In the genomic region with DNA sequence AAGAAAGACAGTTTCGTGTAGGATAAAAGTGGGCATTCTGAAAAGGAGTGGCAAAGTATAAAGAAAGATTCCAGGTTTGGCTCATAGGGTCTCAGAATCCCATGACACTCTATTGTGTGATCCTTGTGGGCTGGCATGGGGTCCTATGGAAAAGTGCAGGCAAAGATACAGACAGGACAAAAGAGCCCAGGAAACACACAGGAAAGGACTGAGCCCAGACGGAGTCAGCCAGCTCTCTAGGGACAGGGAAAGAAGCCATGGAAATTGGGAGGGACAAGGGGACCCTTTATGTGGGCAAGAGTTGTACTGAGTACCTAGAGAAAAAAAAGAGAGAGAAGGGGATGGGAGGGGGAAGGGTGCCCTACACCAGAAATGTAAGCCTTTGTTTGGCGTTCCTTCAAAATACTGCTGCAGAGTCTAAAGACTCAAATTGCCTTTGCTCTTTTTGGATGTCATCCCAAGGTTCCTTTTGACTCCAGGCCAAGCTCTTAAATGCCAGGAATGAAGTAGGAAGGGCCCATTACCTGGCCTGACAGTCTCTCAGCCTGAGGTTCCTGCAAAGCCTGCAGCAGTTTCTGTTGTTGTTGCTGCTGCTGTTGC, we compare ENCODE assay signal across 11 mouse cellular contexts.
DNase-seq lines count a peak whose midpoint lies in the region; ATAC-seq and TF ChIP-seq lines count a peak whose summit lies in the region.
"Had no signal": no experiment of that assay in that cellular context is flagged by ENCODE, and none has a peak within 500 bp of the region (broad histone marks: within the 10 kb centered on the region; RNA-seq: fewer than 3 reads in every experiment).

No protein-coding gene starts in this region.

- no peak for TF ChIP-seq EP300 in liver, postnatal 0 days (IDR thresholded peaks at IDR 0.05; ENCODE audit: low read depth)

- WGBS in forebrain, embryonic 14.5 days, result 34% methylated on average over 3 of the region's 3 CpGs
- WGBS in forebrain, embryonic 11.5 days, result 80% methylated on average over 3 of the region's 3 CpGs
- WGBS in midbrain, embryonic 11.5 days, result 87% methylated on average over 3 of the region's 3 CpGs
- 83% methylated on average over 3 of the region's 3 CpGs for WGBS in midbrain, embryonic 10.5 days
- 58% methylated on average over 3 of the region's 3 CpGs for WGBS in embryonic facial prominence, embryonic 14.5 days
- 71% methylated on average over 3 of the region's 3 CpGs for WGBS in midbrain, postnatal 0 days
- 83% methylated on average over 3 of the region's 3 CpGs for WGBS in liver, postnatal 0 days (ENCODE audit: insufficient replicate concordance)

- no peak for TF ChIP-seq CTCF in midbrain, postnatal 0 days (IDR thresholded peaks at IDR 0.05)
- no peak for TF ChIP-seq CTCF in liver, postnatal 0 days (IDR thresholded peaks at IDR 0.05; ENCODE audit: low read depth)

- DNase-seq in forebrain, embryonic 14.5 days (ENCODE audit: low spot score), result peak; percentile 71
- no peak for DNase-seq in forebrain, embryonic 11.5 days (ENCODE audit: low spot score)
- peak; percentile 72 for DNase-seq in midbrain, embryonic 11.5 days (ENCODE audit: low spot score, missing footprints)
- DNase-seq in midbrain, embryonic 10.5 days (ENCODE audit: low spot score), result no peak
- peak; percentile 93 for DNase-seq in embryonic facial prominence, embryonic 14.5 days (ENCODE audit: low spot score)
- DNase-seq in midbrain, postnatal 0 days (ENCODE audit: low spot score), result peak; percentile 30
- DNase-seq in liver, postnatal 0 days, result no peak
- no peak for DNase-seq in liver

- no peak overlapping the region for H3K4me2 ChIP-seq in forebrain, embryonic 14.5 days (ENCODE audit: low read length)
- H3K4me2 ChIP-seq in forebrain, embryonic 11.5 days (ENCODE audit: low read depth, low read length, severe bottlenecking), result no peak overlapping the region
- no peak overlapping the region for H3K4me2 ChIP-seq in midbrain, embryonic 11.5 days
- H3K4me2 ChIP-seq in embryonic facial prominence, embryonic 14.5 days (ENCODE audit: low read depth, low read length), result no peak overlapping the region
- no peak overlapping the region for H3K4me2 ChIP-seq in midbrain, postnatal 0 days (ENCODE audit: low read depth, low read length, poor library complexity, severe bottlenecking)
- H3K4me2 ChIP-seq in liver, postnatal 0 days (ENCODE audit: low read depth, low read length), result no peak overlapping the region
- H3K4me2 ChIP-seq: hindbrain, embryonic 15.5 days; limb, embryonic 12.5 days had no signal

- H3K27me3 ChIP-seq in forebrain, embryonic 14.5 days (replicated peaks; ENCODE audit: control insufficient read depth, insufficient read depth, low read length), result no peaks in the 10 kb centered on the region
- H3K27me3 ChIP-seq in forebrain, embryonic 11.5 days (ENCODE audit: control insufficient read depth, insufficient read depth, low read length), result no peaks in the 10 kb centered on the region
- no peaks in the 10 kb centered on the region for H3K27me3 ChIP-seq in midbrain, embryonic 11.5 days (ENCODE audit: control insufficient read depth, insufficient read depth, low read length)
- no peaks in the 10 kb centered on the region for H3K27me3 ChIP-seq in midbrain, embryonic 10.5 days (ENCODE audit: low read depth, poor library complexity, severe bottlenecking)
- H3K27me3 ChIP-seq in embryonic facial prominence, embryonic 14.5 days (replicated peaks; ENCODE audit: control insufficient read depth, insufficient read depth, low read length), result no peaks in the 10 kb centered on the region
- no peaks in the 10 kb centered on the region for H3K27me3 ChIP-seq in midbrain, postnatal 0 days (ENCODE audit: insufficient read depth, low read length)
- H3K27me3 ChIP-seq in liver, postnatal 0 days (ENCODE audit: insufficient read depth, low read length), result no peaks in the 10 kb centered on the region
- H3K27me3 ChIP-seq: hindbrain, embryonic 15.5 days; limb, embryonic 12.5 days had no signal

- H3K4me1 ChIP-seq in forebrain, embryonic 14.5 days (ENCODE audit: control insufficient read depth, insufficient read depth, low read length), result peaks cover 22% of the 10 kb centered on the region
- no peaks in the 10 kb centered on the region for H3K4me1 ChIP-seq in forebrain, embryonic 11.5 days (replicated peaks; ENCODE audit: control insufficient read depth, insufficient read depth, low read length)
- H3K4me1 ChIP-seq in midbrain, embryonic 11.5 days (ENCODE audit: control insufficient read depth, insufficient read depth, low read length), result no peaks in the 10 kb centered on the region
- H3K4me1 ChIP-seq in midbrain, embryonic 10.5 days, result no peaks in the 10 kb centered on the region
- H3K4me1 ChIP-seq in embryonic facial prominence, embryonic 14.5 days (ENCODE audit: control insufficient read depth, insufficient read depth, low read length), result peaks cover 14% of the 10 kb centered on the region
- peaks cover 2% of the 10 kb centered on the region; the same call in 1 of the 2 replicates for H3K4me1 ChIP-seq in midbrain, postnatal 0 days (ENCODE audit: insufficient read depth, low read length)
- no peaks in the 10 kb centered on the region for H3K4me1 ChIP-seq in liver, postnatal 0 days (ENCODE audit: insufficient read depth)

- no peaks in the 10 kb centered on the region for H3K36me3 ChIP-seq in forebrain, embryonic 14.5 days (ENCODE audit: control insufficient read depth, insufficient read depth, low read length)
- H3K36me3 ChIP-seq in forebrain, embryonic 11.5 days (ENCODE audit: control insufficient read depth, insufficient read depth, low read length), result no peaks in the 10 kb centered on the region
- H3K36me3 ChIP-seq in midbrain, embryonic 11.5 days (ENCODE audit: control insufficient read depth, insufficient read depth, low read length), result no peaks in the 10 kb centered on the region
- H3K36me3 ChIP-seq in midbrain, embryonic 10.5 days, result no peaks in the 10 kb centered on the region
- H3K36me3 ChIP-seq in embryonic facial prominence, embryonic 14.5 days (ENCODE audit: control insufficient read depth, insufficient read depth, low read length), result no peaks in the 10 kb centered on the region
- H3K36me3 ChIP-seq in midbrain, postnatal 0 days (ENCODE audit: insufficient read depth, low read length), result peaks cover 4% of the 10 kb centered on the region; the same call in 1 of the 2 replicates
- no peaks in the 10 kb centered on the region for H3K36me3 ChIP-seq in liver, postnatal 0 days (replicated peaks; ENCODE audit: insufficient read depth, low read length)
- H3K36me3 ChIP-seq: hindbrain, embryonic 15.5 days; limb, embryonic 12.5 days had no signal

- no peak overlapping the region for H3K9ac ChIP-seq in forebrain, embryonic 14.5 days (ENCODE audit: low read length)
- no peak overlapping the region for H3K9ac ChIP-seq in forebrain, embryonic 11.5 days (ENCODE audit: low read length)
- H3K9ac ChIP-seq in midbrain, embryonic 11.5 days (ENCODE audit: low read length), result no peak overlapping the region
- H3K9ac ChIP-seq in embryonic facial prominence, embryonic 14.5 days (ENCODE audit: low read depth, low read length), result no peak overlapping the region
- no peak overlapping the region for H3K9ac ChIP-seq in midbrain, postnatal 0 days (replicated peaks; ENCODE audit: low read length, poor library complexity, severe bottlenecking)
- H3K9ac ChIP-seq in liver, postnatal 0 days (replicated peaks), result no peak overlapping the region
- H3K9ac ChIP-seq: hindbrain, embryonic 15.5 days; limb, embryonic 12.5 days had no signal

- H3K9me3 ChIP-seq in forebrain, embryonic 14.5 days (replicated peaks; ENCODE audit: control insufficient read depth, low read length), result no peaks in the 10 kb centered on the region
- H3K9me3 ChIP-seq in forebrain, embryonic 11.5 days (ENCODE audit: control insufficient read depth, low read length), result no peaks in the 10 kb centered on the region
- H3K9me3 ChIP-seq in midbrain, embryonic 11.5 days (ENCODE audit: control insufficient read depth, low read length), result no peaks in the 10 kb centered on the region
- H3K9me3 ChIP-seq in midbrain, embryonic 10.5 days (replicated peaks), result no peaks in the 10 kb centered on the region
- no peaks in the 10 kb centered on the region for H3K9me3 ChIP-seq in embryonic facial prominence, embryonic 14.5 days (ENCODE audit: control insufficient read depth, low read length)
- H3K9me3 ChIP-seq in midbrain, postnatal 0 days (ENCODE audit: low read length), result no peaks in the 10 kb centered on the region
- H3K9me3 ChIP-seq in liver, postnatal 0 days (ENCODE audit: low read length), result no peaks in the 10 kb centered on the region
- H3K9me3 ChIP-seq: hindbrain, embryonic 15.5 days; limb, embryonic 12.5 days had no signal

- H3K4me3 ChIP-seq in forebrain, embryonic 14.5 days (ENCODE audit: low read depth, low read length), result no peak overlapping the region
- H3K4me3 ChIP-seq in forebrain, embryonic 11.5 days (ENCODE audit: low read depth, low read length), result no peak overlapping the region
- no peak overlapping the region for H3K4me3 ChIP-seq in midbrain, embryonic 11.5 days (ENCODE audit: low read depth, low read length)
- H3K4me3 ChIP-seq in midbrain, embryonic 10.5 days, result no peak overlapping the region
- no peak overlapping the region for H3K4me3 ChIP-seq in embryonic facial prominence, embryonic 14.5 days (ENCODE audit: low read depth, low read length)
- no peak overlapping the region for H3K4me3 ChIP-seq in midbrain, postnatal 0 days (ENCODE audit: low read depth, low read length)
- H3K4me3 ChIP-seq in liver, postnatal 0 days (ENCODE audit: low read depth, low read length), result no peak overlapping the region
- H3K4me3 ChIP-seq: hindbrain, embryonic 15.5 days; limb, embryonic 12.5 days; myocyte had no signal

- ATAC-seq in forebrain, embryonic 14.5 days, result peak; percentile 45; the same call in 1 of the 2 replicates
- no peak for ATAC-seq in forebrain, embryonic 11.5 days (replicated peaks; ENCODE audit: low FRiP score)
- no peak for ATAC-seq in midbrain, embryonic 11.5 days (ENCODE audit: low FRiP score)
- peak; percentile 64 for ATAC-seq in embryonic facial prominence, embryonic 14.5 days (ENCODE audit: low read depth)
- ATAC-seq in midbrain, postnatal 0 days (ENCODE audit: low FRiP score), result no peak
- no peak for ATAC-seq in liver, postnatal 0 days

- H3K27ac ChIP-seq in forebrain, embryonic 14.5 days (ENCODE audit: low read depth, low read length), result no peak overlapping the region
- no peak overlapping the region for H3K27ac ChIP-seq in forebrain, embryonic 11.5 days (ENCODE audit: low read depth, low read length)
- no peak overlapping the region for H3K27ac ChIP-seq in midbrain, embryonic 11.5 days (ENCODE audit: low read depth, low read length)
- no peak overlapping the region; the same call in 1 of the 2 replicates for H3K27ac ChIP-seq in midbrain, embryonic 10.5 days (replicated peaks)
- H3K27ac ChIP-seq in embryonic facial prominence, embryonic 14.5 days (replicated peaks; ENCODE audit: low read depth, low read length), result peak overlapping the region; percentile 58; the same call in 1 of the 2 replicates
- H3K27ac ChIP-seq in midbrain, postnatal 0 days (ENCODE audit: low read depth, low read length), result no peak overlapping the region
- H3K27ac ChIP-seq in liver, postnatal 0 days (ENCODE audit: low read depth), result no peak overlapping the region
- H3K27ac ChIP-seq: hindbrain, embryonic 15.5 days; limb, embryonic 12.5 days had no signal

Comparison
In these comparisons a context has a peak if more than half of its experiments do, and no peak if none do; other contexts are left out.
1. ATAC-seq: peak in forebrain, embryonic 14.5 days (single experiment) and embryonic facial prominence, embryonic 14.5 days (single experiment); none in forebrain, embryonic 11.5 days (single experiment), midbrain, embryonic 11.5 days (single experiment), midbrain, postnatal 0 days (single experiment) and liver, postnatal 0 days (single experiment).
2. DNase-seq: peak in forebrain, embryonic 14.5 days (single experiment), midbrain, embryonic 11.5 days (single experiment), embryonic facial prominence, embryonic 14.5 days (single experiment) and midbrain, postnatal 0 days (single experiment); none in forebrain, embryonic 11.5 days (single experiment), midbrain, embryonic 10.5 days (single experiment), liver, postnatal 0 days (single experiment) and liver (single experiment).